Mouse (Mus musculus): ENCODE measurements around the gene Cyp2a22. TPM values are rescaled to one million over a fixed set of nuclear protein-coding genes. Genes with fewer than 3 reads are reported as not detected.
"Not testable (repeated sequence)": the region's sequence is repeated elsewhere in the genome, so short reads cannot be mapped to it uniquely, and the experiment has no call there.

The Cyp2a22 gene
- not detected in 2 replicates for polyA plus RNA-seq (2011; ENCODE audit: insufficient read depth, insufficient read length, low replicate concordance, missing spikeins)

DNA sequence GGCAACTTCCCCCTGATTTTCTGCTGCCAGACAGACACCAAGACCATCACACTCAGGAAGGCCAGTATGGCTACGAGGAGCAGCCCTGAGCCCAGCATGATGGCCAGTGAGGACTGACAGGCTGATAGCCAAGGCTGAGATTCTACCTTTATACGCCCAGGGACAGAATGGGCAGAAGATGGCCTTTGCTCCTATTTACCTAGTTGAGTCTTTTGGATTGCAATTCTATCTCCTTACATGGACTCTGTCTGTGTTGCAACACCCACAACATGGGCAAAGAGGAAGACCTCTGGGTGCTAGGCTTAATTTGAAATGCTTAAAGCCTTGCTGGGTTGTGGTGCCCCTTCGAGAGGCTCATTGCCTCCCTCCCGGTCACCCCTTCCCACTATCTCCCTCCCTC lies at the start of gene Cyp2a22:
TSS of gene Cyp2a22 (minus strand) at position 123 of the 400 bp plus-strand sequence.
- Histone ChIP-seq H3K4me3 (replicated peaks; ENCODE audit: control insufficient read depth, low read depth, low read length) (no peak within 1 kb of the TSS), H3K4me1 (ENCODE audit: control insufficient read depth, insufficient read depth, low read length) (no peaks in the 10 kb centered on the region), H3K27ac (ENCODE audit: control insufficient read depth, insufficient read depth, low read depth, low read length, poor library complexity) (no peak within 1 kb of the TSS)
- TF ChIP-seq POLR2A (IDR thresholded peaks at IDR 0.05; ENCODE audit: borderline replicate concordance, control insufficient read depth, low read depth, low read length) (no peak), CTCF (IDR thresholded peaks at IDR 0.05; ENCODE audit: control insufficient read depth, insufficient read depth, low read length) (no peak)
- 70% methylated on average over 4 of the region's 4 CpGs for WGBS

DNA sequence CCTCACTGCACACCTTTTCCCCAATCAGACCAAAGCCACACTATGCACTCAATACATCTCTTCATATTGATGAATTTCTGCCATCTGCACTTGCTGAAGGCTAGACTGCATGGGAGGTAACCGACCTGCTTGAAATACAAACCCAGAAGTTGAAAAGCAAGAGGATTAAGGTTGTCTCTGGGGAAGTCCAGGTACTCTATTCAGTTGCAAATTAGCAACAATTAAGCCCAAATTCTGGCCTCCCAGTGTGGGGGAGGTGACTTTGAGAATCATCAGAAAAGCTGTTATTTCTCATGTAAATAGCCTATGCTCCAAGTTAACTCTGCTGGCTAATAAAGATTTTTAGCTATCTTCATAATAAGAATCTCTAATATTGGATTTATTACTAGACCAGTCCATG lies 44.0 kb upstream of the Cyp2a22 start:
- H3K4me3 ChIP-seq (replicated peaks; ENCODE audit: control insufficient read depth, low read depth, low read length); H3K27ac ChIP-seq (ENCODE audit: control insufficient read depth, insufficient read depth, low read depth, low read length, poor library complexity); H3K4me1 ChIP-seq (ENCODE audit: control insufficient read depth, insufficient read depth, low read length): not testable (repeated sequence)
- WGBS: 20% methylated on average over 1 of the region's 1 CpGs

DNA sequence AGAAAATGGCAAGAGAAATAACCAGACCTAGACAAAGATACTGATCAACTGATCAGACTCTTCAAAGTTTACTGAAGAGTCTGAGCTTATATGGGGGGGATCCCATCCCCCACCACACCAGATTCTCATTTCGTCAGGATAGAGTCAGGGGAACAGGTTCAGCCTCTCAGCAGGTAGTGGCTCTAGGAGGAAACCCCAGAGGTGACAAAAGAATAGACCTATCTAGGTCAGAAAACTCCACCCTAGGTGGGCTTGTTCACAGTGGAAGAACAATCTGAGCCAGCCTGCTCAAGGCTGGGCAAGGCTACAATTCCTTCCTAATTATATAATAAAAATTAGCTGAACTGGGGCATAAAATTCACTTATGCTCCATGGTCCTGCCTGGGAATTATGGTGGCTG lies 43.4 kb upstream of the Cyp2a22 start:
- H3K27ac ChIP-seq (ENCODE audit: control insufficient read depth, insufficient read depth, low read depth, low read length, poor library complexity): no peak overlapping the region
- no peaks in the 10 kb centered on the region for H3K4me1 ChIP-seq (ENCODE audit: control insufficient read depth, insufficient read depth, low read length)
- no peak for TF ChIP-seq POLR2A (IDR thresholded peaks at IDR 0.05; ENCODE audit: borderline replicate concordance, control insufficient read depth, low read depth, low read length)
- no peak for TF ChIP-seq CTCF (IDR thresholded peaks at IDR 0.05; ENCODE audit: control insufficient read depth, insufficient read depth, low read length)
- 30% methylated on average over 1 of the region's 1 CpGs for WGBS
- H3K4me3 ChIP-seq (replicated peaks; ENCODE audit: control insufficient read depth, low read depth, low read length): no peak overlapping the region

DNA sequence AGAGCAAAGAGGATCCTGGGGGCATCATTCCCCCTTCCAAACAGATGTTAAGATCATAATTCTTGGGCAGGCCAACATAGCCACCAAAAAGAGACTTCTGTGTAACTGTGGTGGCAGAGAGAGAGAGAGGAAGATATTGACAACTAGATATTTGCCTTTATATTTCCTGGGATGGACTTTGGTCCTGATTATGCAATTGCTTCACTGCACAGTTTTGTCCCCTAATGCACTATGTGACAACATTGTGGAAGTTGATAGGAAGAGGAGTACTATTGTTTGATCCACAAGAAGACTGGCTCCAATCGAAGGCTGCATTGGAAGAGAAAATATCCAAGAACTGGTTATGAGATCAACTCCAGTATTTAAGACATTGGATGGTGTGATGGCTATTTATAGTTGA lies 42.8 kb upstream of the Cyp2a22 start:
- not testable (repeated sequence) for H3K27ac ChIP-seq (ENCODE audit: control insufficient read depth, insufficient read depth, low read depth, low read length, poor library complexity); H3K4me3 ChIP-seq (replicated peaks; ENCODE audit: control insufficient read depth, low read depth, low read length); H3K4me1 ChIP-seq (ENCODE audit: control insufficient read depth, insufficient read depth, low read length)
- WGBS: 59% methylated on average over 1 of the region's 1 CpGs

DNA sequence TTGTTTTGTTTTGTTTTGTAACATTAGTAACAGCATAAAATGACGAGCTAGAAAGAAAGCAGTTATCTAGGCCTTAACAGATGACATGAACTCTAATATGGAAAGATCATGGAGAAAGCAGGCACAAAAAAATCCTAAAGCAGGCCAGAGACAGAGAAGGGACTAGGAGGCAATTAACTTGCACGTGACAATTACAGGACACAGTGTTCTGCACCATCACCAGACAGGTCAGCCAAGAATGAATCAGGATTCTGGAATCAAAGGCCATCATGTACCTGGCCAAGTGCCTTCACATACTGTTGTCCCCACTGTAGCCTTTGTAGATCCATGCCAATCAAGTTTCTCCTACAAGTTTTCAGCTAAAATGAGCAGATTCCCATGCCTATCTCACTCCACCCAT lies 42.3 kb upstream of the Cyp2a22 start:
- H3K27ac ChIP-seq (ENCODE audit: control insufficient read depth, insufficient read depth, low read depth, low read length, poor library complexity); H3K4me1 ChIP-seq (ENCODE audit: control insufficient read depth, insufficient read depth, low read length); H3K4me3 ChIP-seq (replicated peaks; ENCODE audit: control insufficient read depth, low read depth, low read length): not testable (repeated sequence)
- 69% methylated on average over 2 of the region's 2 CpGs for WGBS

DNA sequence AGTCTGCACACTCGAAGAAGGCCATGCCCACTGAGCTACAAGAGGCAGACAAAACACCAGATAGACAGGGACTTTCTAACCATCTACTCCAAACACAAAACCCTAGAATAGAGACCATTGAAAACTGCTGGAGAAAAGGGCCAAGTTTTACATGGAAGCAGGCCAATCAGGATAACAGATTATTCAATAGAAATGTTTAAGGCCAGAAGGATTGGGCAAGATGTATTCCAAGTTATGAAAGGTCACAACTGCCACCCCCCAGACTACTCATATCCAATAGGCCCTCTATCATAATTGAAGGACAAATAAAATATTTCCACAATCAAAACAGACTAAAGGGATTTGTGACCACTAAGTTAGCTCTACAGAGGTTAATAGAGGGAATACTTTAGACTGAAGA lies 23.2 kb upstream of the Cyp2a22 start:
- WGBS: 45% methylated on average over 1 of the region's 1 CpGs
- H3K4me1 ChIP-seq (ENCODE audit: control insufficient read depth, insufficient read depth, low read length); H3K4me3 ChIP-seq (replicated peaks; ENCODE audit: control insufficient read depth, low read depth, low read length); H3K27ac ChIP-seq (ENCODE audit: control insufficient read depth, insufficient read depth, low read depth, low read length, poor library complexity): not testable (repeated sequence)

DNA sequence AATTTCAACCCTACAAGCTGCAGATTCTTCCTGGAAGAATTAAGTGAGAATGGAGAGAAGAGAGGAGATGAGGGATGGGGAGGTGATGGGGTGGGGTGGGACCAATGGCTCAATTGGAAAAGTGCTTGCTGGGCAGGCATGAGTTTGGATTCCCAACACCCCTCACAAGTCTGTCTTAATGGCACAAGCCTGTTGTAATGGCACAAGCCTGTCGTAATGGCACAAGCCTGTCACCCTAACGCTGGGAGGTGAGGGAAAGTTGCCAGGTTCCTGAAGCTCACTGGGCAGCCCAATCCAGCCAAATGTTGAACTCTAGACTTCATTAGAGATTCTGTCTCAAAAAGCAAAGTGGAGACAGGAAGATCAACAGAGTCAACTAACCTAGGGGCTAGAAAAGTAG lies 14.1 kb upstream of the Cyp2a22 start:
- WGBS: 78% methylated on average over 2 of the region's 2 CpGs
- H3K27ac ChIP-seq (ENCODE audit: control insufficient read depth, insufficient read depth, low read depth, low read length, poor library complexity); H3K4me3 ChIP-seq (replicated peaks; ENCODE audit: control insufficient read depth, low read depth, low read length); H3K4me1 ChIP-seq (ENCODE audit: control insufficient read depth, insufficient read depth, low read length): not testable (repeated sequence)

DNA sequence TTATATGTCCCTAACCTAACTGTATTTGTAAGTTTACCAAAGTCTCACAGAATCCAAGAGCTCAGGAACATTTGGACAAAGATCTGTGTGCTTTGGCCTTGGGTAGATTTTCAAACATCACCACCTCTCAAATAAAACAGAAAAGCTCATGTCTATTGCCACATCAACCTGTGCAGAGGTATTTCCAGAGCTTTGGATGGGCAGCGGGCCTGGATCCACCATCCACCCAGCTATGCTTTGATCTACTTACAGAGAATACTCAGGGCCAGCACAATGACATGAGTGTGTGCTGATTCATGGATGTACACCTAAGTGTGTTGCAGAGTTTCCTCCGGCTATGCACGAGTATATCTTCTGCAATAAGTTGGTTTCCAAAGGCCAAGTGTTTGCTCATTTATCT lies 13.5 kb upstream of the Cyp2a22 start:
- not testable (repeated sequence) for H3K4me3 ChIP-seq (replicated peaks; ENCODE audit: control insufficient read depth, low read depth, low read length); H3K4me1 ChIP-seq (ENCODE audit: control insufficient read depth, insufficient read depth, low read length); H3K27ac ChIP-seq (ENCODE audit: control insufficient read depth, insufficient read depth, low read depth, low read length, poor library complexity)
- 84% methylated on average over 3 of the region's 3 CpGs for WGBS

DNA sequence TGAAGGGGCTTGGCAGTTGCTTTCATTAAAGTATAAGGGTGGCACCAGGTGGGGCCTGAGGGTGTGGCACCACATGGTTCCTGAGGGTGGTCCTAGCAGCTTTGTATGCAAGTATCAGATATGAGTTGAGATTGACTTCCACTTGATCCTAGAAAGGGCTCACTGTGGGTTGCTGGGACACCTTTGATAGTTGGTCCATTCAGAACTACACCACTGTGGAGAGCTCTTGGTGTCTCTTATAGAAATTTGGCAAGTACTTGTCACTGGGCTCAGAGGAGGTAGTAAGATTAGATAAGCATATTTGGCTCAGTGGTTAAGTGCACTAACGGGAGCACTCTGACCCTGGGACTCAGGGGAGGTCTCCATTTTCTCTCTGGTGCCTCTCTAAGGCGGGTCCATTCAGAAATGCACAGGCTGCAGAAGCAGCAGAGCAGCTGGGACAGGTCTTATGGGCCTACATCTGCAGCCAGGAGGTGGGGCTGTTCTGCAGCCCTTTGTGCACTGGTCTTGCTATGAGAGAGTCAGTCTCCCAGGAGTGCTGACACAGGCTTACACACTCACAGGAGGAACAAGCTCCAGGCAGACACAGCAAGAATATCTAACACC lies 2.2 kb upstream of the Cyp2a22 start:
- H3K27ac ChIP-seq (ENCODE audit: control insufficient read depth, insufficient read depth, low read depth, low read length, poor library complexity); H3K4me1 ChIP-seq (ENCODE audit: control insufficient read depth, insufficient read depth, low read length); H3K4me3 ChIP-seq (replicated peaks; ENCODE audit: control insufficient read depth, low read depth, low read length): not testable (repeated sequence)
- WGBS: 33% methylated on average over 2 of the region's 2 CpGs

DNA sequence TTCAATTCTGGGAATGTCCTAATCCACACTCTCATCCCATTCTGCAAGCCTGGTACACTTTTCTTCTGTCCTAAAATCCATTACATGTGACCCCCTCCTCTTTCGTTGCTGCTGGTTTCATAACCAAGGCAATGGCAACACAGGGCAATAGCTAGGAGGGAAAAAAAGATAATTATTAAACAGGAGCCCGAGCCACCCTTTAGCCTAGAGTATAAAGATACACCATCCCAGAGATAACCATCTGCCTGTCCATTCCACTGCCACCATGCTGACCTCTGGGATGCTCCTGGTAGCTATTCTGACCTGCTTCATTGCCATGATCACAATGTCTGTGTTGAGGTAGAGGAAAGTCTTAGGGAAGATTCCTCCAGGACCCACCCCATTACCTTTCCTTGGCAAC lies 22.1 kb downstream of the Cyp2a22 start:
- not testable (repeated sequence) for H3K4me3 ChIP-seq (replicated peaks; ENCODE audit: control insufficient read depth, low read depth, low read length)
- WGBS: 62% methylated on average over 2 of the region's 2 CpGs

More for the DNA sequence above, 22.1 kb downstream of the Cyp2a22 start:
- H3K4me1 ChIP-seq (ENCODE audit: control insufficient read depth, insufficient read depth, low read length); H3K27ac ChIP-seq (ENCODE audit: control insufficient read depth, insufficient read depth, low read depth, low read length, poor library complexity): not testable (repeated sequence)

Other genes with a start within 250 kb of the Cyp2a22 start
- not detected in 2 replicates for gene Cyp2b19, start 182.2 kb downstream of the Cyp2a22 start, polyA plus RNA-seq (2011; ENCODE audit: insufficient read depth, insufficient read length, low replicate concordance, missing spikeins)
- gene Cyp2g1, start 130.5 kb downstream of the Cyp2a22 start, polyA plus RNA-seq (2011; ENCODE audit: insufficient read depth, insufficient read length, low replicate concordance, missing spikeins): not detected in 2 replicates
- gene Cyp2a5, start 104.1 kb downstream of the Cyp2a22 start, polyA plus RNA-seq (2011; ENCODE audit: insufficient read depth, insufficient read length, low replicate concordance, missing spikeins): 2.3 and 22.2 TPM in 2 replicates
- gene Cyp2a12, start 89.7 kb upstream of the Cyp2a22 start, polyA plus RNA-seq (2011; ENCODE audit: insufficient read depth, insufficient read length, low replicate concordance, missing spikeins): 0.99 and 2.1 TPM in 2 replicates
- gene Cyp2f2, start 180.5 kb upstream of the Cyp2a22 start, polyA plus RNA-seq (2011; ENCODE audit: insufficient read depth, insufficient read length, low replicate concordance, missing spikeins): 2.8 and 4.9 TPM in 2 replicates
- not detected in 2 replicates for gene Cyp2t4, start 214.3 kb upstream of the Cyp2a22 start, polyA plus RNA-seq (2011; ENCODE audit: insufficient read depth, insufficient read length, low replicate concordance, missing spikeins)
- 50.9 and 92.5 TPM in 2 replicates for gene Egln2, start 227.4 kb upstream of the Cyp2a22 start, polyA plus RNA-seq (2011; ENCODE audit: insufficient read depth, insufficient read length, low replicate concordance, missing spikeins)
- gene Rab4b, start 239.5 kb upstream of the Cyp2a22 start, polyA plus RNA-seq (2011; ENCODE audit: insufficient read depth, insufficient read length, low replicate concordance, missing spikeins): 35.7 and 73.7 TPM in 2 replicates
- gene Gm21983, start 241.7 kb upstream of the Cyp2a22 start, polyA plus RNA-seq (2011; ENCODE audit: insufficient read depth, insufficient read length, low replicate concordance, missing spikeins): not detected in 2 replicates
- gene Mia, start 241.8 kb upstream of the Cyp2a22 start, polyA plus RNA-seq (2011; ENCODE audit: insufficient read depth, insufficient read length, low replicate concordance, missing spikeins): not detected in 2 replicates

Data from bone marrow, adult 2 months (tissue).